Mouse (Mus musculus) megakaryocyte progenitor cell, adult 5-6 weeks (primary cell): ENCODE measurements around the gene Gars. TPM values are rescaled to one million over a fixed set of nuclear protein-coding genes. Genes with fewer than 3 reads are reported as not detected.

ENCODE experiments used
- ATAC-seq: replicated peaks from 2 replicates; pipeline ENCODE4 v1.8.0; 2016; ENCODE audit warnings: mild to moderate bottlenecking, moderate TSS enrichment, inconsistent platforms; ENCODE audit not compliant: poor library complexity
- total RNA-seq, 2 experiments: library from RNA; stranded (forward) in 1 of 2; stranded (reverse) in 1 of 2; fragments of 157-497, 149-512 nt in 1 of 2; fragments of 200-1000 nt in 1 of 2; gene quantifications; 2 replicates each; pipeline versions ENCODE4 v1.2.3 to v1.2.4; 2015 to 2017

The Gars gene
- total RNA-seq, 2 experiments from 2014 or later, result 56.7 to 118 TPM

DNA sequence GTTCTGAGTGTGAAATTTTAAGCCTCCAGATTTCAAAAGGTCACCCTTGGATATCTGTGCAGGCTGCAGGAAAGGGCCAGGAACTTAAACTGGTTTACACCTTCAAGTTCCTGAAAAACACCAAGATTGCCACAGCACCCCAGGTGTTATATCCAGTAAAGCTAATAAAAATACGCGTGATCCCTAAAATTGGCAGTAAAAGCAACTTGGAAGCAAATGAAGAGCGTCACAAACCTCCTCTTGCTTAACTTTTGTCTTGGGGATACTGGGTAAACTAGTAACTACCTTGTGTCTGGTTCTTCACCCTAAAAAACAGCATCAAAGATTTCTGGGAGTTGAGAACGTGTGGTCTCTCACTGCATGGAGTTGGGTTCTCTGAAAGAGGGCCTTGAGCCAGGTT is 1.1 kb upstream of the Gars start:
- ATAC-seq, result no peak

DNA sequence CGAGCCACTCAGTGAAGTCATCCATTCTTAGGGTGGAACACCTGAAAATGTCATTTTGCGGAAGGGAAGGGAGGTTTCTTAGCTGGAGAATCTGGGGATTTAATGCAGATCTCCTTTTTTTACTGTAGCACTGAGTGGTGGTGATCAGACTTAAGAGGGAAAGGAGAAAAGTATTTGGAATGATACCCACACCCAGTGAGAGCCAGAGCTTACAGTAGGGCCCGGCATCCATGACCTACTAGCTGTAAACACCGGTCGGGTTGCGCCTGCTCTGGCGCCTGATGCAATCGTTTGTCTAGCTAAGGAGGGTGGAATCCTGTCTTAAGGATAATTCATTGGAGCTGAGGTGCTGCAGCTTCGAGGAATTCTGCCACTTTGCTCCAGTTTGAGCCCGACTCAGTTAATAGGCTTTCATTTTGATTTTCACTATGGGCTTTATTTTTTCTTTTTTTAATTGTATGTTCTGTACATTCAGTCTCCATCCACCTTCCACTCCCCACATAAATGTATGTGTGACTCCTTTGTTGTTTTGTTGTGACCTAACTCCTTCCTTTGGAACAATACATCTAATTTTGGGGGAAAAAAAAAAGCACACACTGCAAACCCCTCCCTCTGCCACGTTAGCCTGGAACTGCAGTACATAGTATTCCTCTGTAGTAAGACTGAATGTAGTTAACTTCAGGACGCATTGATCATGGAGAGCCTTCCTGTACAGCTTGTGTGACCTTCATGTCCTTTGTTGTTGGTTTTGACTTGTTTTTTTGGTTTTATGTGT is 1.1 kb downstream of the Gars start:
- ATAC-seq, result peak; percentile 44; the same call in 1 of the 2 replicates

DNA sequence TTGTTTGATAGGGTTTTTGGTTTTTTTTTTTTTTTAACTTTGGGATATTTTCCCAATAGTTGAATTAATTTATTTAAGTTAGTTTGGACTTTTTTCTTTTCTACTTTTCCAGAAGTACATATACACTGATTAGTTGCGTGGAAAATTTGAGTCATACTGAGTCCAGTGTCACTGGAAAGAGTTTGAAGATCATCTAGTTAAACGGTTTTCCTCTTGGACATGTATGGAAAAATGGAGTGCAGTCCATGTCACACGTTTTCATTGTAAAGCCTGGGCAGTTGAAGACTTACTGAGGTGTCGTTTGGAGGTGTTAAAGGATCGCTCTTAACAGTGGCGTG is 1.6 kb downstream of the Gars start:
- ATAC-seq, result no peak

DNA sequence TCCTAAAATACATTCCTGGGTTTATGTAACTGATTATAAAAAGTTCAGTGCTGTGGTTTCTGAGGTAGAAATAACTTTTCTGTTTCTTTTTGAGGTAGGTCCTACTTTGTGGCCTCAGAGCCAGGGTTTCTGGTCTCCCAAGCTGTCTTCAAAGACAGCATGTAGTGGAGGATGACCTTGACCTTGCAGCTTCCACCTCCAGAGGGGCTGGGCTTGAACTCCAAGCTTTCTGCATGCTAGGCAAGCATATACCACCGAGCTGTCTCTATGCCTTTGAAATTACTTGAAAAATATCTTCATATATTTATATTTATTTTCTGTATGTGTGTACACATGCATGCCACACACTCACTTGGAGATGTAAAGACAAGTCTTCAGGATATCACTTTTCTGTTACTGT is 2.2 kb downstream of the Gars start:
- no peak for ATAC-seq

DNA sequence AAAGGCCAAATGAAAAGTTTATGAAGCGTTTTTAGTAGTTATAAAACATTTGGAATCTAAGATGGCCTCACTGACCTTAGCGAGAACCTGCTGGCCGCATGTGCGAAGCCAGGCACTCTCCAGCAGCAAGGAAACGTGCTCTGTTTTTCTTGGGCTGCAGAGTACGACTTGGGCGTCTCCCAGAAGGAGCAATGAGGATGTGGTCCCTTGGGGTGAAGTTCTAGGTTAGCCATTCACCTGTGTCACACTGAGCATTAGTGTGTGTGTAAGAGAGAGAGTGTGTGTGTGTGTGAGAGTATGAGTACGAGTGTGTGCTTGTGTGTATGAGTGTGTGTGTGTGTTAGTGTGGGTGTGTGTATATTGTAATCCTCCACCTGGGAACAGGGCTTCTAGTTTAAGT is 5.4 kb downstream of the Gars start:
- no peak for ATAC-seq

DNA sequence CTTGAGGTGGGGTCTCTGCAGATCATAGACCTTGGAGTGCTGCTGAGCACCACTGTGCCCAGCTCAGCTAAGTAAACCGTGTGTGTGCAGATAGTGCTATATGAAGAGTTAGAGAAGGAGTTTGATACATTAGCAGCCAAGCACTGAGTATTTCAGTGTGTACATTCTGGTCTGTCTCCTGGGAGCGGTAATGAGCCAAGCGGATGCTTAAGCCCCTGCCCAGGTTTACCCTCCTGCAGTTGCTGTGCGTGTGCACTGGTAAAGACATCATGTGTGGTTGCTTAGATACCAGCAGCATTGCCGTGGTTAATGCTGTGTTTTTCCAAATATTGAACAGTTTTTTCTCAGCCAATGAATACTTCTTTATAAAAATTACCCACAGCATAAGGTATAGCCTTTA is 6.7 kb downstream of the Gars start:
- ATAC-seq, result no peak

DNA sequence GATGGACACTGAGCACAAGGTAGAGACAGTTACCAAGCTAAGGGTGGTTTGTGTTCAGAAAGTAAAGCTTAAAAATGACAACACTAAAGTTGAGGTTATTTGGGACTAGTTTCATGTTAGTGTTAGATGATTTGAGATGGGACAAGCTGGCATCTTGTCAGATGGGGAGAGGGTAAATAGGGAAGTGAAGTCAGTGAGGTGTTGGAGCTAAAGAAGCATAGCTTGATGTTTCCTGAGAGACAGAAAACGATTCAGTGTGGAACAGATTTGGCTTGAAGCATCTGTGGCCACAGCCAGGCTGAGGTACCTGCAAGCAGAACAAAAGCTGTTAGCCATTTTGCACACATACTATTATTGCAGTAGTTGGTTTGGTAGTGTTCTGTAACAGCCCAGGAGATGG is 7.5 kb downstream of the Gars start:
- ATAC-seq, result no peak

DNA sequence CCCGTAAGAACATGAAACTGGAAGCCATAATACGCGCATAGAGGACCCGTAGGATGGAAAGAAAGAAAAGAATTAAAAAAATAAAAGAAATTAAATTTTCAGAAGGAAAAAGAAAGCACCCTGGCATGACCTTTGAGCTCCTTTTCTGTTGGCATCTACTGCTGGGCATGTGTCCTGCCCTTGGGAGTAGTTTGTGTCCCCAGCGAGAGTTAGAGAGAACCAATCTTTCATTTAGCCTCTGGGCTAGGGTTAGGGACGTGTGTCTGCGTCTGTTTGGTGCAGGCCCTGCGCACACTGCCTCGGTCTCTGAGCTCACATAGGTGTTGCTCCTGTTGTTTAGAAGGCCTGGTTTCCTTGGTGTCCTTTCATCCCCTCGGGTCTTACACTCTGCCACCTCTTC is 11.4 kb downstream of the Gars start:
- no peak for ATAC-seq

DNA sequence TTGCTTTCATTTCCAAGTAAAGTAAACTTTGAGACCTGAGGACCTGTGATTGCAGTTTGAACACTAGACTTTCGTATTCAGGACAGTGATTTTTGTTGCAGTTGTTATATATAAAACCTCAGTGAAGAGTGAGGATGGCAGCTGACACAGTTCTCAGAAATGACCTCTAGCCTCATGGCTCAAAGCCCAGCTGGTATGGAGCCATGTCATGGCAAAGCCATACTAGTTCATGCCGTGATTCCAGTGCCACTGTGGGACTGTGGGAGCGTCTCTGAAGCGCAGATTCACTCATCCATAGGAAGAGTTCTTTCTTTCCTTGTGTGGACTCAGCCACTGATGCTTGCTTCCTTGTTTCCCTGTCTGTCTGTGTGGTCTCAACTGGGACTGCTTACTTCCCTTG is 16.7 kb downstream of the Gars start:
- ATAC-seq, result no peak

DNA sequence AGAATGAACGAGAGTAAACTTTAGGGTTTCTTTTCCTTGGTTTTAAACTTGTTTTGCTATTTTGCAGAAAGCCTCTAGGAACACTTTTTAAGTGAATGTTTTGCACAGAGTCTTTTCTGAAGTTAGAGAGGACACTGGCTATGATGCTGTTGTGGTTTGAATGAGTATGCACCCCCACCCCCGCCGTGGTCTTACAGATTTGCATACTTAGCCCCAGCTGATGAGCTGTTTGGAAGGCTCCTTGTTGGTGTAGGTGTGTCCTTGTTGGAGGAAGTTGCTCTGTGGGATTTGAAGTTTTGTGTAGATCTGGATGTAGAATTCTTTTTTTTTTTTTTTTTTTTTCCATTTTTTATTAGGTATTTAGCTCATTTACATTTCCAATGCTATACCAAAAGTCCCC is 19.6 kb downstream of the Gars start:
- ATAC-seq, result no peak

DNA sequence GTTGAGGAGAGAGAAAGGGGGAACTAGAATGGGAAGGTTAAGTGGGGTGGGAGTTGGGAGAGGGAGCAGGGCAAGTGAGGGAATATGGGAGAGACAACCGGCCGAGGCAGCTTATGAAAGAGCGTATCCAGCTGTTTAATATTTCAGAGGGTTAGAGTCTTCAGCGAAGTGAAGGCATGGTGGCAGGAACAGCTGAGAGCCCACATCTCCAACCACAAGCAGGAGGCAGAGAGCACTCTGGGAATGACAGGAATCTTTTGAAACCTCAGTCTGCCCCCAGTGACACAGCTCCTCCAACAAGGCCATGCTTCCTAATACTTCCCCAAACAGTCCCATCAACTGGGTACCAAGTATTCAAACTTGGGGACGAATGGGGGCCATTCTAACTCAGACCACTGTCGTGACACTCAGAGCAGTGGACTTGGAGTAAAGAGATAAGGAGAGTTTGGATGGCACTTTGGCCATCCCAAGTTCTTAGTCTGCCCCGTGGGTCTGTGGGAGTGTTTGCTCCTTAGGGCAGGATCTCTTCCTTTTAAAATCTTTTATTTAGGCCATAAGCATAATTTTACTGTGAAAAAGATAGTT is 22.5 kb downstream of the Gars start:
- no peak for ATAC-seq

DNA sequence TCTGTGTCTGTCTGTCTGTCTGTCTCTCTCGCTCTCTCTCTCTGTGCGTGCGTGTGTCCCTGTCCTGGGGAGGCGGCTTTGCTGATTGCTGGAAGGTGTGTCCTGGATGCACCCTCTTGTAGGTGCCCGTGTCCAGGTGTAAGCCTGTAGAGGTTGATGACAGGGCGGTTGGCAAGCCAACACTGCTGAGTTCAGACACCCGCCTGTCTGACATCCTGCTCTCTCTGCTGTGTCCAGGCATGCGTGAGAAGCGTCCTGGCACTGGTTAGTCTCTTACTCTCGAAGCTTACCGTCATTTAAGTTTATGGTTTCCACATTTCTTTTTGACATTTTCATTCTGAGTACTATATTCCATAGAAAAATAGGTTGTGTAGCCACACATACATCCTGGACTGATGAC is 23.5 kb downstream of the Gars start:
- no peak for ATAC-seq

DNA sequence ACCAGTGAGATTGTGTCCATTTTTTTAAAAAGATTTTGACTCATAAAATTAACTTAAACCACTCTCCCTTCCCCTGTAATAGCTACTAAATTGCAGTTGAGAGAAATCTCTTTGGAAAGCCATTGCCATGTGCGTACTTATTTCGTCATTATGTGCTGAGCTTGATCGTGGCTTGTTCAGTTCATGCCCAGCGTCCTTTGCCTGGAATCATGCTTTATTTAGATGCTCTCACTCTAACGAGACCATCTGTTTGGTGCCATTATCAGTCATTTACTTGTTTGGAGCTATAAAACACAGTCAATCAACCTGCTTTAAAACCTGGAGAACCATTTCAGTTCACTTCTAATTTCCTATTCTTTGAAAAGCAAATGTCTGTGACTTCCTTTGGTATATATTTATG is 24.4 kb downstream of the Gars start:
- ATAC-seq, result no peak

DNA sequence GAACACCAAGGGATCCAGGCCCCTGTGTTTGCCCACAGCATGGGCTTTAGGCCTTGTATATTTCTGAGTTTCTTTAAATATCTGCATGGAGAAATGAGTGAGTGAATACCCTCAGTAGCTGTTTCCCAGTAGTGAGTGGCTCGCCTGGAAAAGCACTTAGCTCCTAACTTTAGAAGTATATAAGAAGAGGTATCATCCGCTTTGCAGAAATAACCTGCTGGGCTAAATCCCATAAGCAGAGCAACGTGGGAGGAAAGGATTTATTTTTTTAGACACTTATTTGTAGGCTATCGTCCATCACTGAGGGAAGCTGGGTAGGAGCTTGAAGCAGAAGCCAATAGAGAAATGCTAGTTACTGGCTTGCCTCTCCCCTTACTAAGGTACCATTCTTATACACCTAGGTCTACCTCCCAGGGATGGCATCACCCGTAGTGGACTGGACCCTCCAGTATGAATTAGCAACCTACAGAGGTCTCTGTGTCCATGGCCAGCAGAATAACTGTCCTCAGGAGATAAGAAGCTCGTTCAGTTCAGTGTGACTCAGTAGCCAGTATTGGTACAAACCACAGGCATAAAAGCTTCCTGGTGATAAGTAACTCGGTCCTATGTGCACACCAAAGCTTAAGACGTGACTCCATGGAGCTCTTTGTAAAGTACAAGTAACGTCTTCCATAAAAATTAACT is 26.1 kb downstream of the Gars start:
- ATAC-seq, result peak; percentile 58

DNA sequence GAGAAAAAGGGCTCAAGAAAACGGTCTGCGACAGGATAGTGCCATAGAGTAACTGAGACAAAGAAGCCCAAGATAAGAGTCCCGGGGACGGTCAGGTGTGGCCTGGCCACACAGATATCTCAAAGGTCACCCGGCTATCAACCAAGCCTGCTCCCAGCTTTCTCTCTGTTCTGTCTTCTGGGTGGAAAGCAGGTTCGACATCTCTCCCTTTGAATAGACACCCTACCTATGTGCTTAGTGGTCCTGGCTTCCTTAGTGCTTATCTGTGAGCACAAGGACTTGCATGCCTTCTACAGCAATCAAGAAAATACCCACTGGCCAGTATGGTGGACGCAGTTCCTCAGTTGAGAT is 26.6 kb downstream of the Gars start:
- ATAC-seq, result peak; percentile 42

DNA sequence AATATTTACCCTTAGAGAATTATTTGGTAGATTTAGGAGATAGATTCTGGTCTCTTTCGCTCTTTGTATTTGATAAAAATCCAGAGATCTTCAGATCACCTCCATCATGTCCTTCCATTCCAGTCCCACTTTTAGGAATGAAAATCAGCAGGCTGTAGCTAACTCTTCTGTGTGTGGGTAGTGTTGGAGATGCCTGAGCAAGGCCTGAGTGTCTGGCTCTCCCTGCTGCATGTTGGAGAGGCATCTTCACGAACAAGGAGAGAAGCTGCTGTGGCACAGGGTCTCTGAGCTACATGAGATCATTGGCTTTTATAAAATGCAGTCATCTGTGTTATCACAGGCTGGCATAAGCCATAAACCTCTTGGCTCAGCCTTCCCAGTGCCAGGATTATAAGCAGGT is 28.1 kb downstream of the Gars start:
- ATAC-seq, result no peak

DNA sequence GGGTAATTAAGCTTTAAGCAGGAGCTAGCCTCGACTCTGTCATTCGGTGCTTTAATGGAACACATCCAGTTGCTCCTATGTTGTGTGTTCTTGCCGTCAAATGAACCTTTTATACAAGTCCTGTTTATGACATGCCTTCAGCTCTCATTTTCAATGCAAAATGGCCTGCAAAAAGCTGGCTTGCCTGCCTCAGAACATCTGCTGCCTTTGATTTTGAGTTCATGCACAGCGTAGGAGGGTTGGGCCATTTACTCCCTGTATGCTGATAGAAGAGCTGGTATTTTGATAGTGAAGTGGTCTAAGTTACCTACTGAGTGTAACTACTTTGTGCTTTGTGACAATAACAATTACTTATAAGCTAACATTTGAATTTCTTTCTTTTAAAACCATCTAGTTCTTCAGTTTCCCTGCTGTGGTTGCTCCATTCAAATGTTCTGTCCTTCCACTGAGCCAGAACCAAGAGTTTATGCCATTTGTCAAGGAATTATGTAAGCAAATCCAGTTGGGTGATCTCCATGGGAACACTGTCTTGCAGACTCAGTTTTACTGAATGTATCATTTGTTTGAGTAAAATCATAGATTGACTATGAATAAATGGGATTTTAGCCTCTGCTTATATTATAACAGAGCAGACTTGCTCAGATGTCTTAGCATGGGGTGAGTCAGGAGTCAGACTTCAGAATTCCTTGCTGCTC is 38.9 kb downstream of the Gars start:
- ATAC-seq, result no peak

DNA sequence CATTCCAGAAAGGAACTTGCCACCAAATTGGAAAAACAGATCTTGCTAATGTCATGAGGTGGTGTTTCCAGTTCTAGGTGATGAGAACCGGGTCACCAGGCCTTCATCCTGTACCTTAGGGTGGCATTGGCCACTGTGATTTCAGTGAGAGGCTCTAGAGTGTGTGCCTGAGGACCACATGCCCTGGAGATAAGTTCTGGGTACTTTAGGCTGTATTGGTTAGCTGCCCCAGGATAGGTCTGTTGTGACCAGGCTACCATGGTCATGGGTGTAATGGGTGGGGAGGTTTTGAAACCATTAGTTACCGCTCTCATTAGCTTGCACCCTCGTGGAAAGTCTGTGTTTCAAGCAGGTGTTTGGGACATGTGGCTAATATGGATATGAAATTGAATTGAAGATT is 43.6 kb downstream of the Gars start:
- no peak for ATAC-seq

DNA sequence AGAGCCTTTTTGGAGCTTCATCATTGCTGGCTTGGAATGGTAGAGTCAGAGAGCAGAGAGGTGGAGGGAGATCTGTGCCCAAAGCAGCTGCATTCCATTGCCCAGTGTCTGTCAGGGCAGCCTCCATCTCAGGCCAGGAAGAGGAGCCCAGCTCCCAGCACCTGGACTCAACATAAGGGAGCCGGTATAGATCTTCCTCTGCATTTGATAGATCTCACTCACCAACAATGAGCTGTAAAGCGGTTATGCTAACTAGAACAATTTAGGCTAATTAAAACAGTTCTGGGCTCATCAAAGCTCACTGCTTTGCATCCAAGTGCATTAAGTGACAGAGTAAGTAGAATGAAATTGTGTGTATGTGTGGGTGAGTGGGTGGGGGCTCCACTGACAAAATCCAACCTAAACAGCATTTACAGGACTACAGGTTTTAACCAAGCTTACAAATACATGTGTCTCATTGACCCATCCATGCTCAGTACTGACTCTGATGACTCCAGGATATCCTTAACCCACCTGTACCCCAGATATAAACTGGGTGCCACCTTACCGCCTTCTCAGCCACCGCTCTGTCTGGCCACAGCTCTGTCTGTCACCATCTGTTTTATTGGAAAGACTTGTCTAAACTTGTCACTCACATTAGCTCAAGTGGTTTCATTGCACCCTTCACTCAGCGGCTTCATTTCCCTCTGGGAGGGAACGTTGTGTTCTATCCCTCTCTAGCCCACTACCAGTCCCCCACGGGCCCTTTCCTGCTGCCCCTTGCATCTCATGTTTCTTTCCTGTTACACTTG is 44.6 kb downstream of the Gars start:
- no peak for ATAC-seq

DNA sequence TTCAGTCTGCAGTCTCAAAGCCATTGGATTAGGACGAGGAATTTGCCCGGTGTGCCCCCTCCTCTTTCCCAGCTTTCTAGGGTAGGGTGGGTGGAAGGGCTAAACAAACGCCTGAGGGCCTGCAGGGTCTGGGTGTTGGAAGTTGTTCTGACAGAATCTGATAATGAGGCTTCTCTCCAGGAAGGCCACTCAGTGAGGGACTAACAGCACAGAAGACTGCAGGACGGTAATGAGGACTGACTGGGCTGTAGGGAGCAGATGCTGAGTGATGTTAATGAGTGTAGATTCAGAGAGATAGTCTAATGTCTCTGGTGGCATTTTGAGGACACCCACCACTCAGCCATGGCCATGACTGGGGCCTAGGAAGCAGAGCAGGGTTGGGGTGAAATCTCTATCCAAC is 49.5 kb downstream of the Gars start:
- no peak for ATAC-seq

DNA sequence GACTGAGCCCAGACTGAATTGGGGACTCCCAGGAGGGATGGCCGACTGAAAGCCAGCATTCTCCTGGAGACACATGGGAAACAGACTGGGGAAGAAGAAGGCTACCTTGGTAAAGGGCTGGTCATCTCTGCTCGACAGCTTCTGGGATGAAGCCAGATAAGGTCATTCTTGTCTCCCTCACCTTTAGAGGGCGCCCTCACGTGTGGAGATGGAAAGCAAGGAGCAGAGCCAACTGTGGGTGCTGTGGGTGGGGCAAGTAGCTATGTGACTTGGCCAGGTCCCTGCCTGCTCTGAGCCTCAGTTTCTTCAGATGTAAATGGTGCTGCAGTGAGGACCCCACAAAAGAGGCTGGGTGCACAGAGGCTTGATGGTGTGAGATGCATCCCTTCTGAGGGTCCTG is 52.8 kb downstream of the Gars start:
- ATAC-seq, result peak; percentile 54
